Mouse (Mus musculus): ENCODE data around the gene Mavs.

GRCm38 (mm10) chr2:131188311-131188710 is 45.6 kb upstream of the Mavs start:
- peak; percentile 13; the same call in 1 of the 2 replicates for TF ChIP-seq CTCF (IDR thresholded peaks at IDR 0.05)
- TF ChIP-seq EP300 (IDR thresholded peaks at IDR 0.05): no peak

All from lung, postnatal 0 days (tissue).